In genomic region chr12:108310456-108311027, GRCm38 (mm10) we compare ENCODE assay signal across 35 mouse cellular contexts. TPM values are rescaled to one million over a fixed set of nuclear protein-coding genes. Genes with fewer than 3 reads are reported as not detected.
A peak's percentile ranks its signal among the peaks of the same experiment; 100 is the strongest.
DNase-seq lines count a peak whose midpoint lies in the region; ATAC-seq and TF ChIP-seq lines count a peak whose summit lies in the region.
"Had no signal": no experiment of that assay in that cellular context is flagged by ENCODE, and none has a peak within 500 bp of the region (broad histone marks: within the 10 kb centered on the region; RNA-seq: fewer than 3 reads in every experiment).

No protein-coding gene starts in this region.

- ATAC-seq in midbrain, embryonic 12.5 days (ENCODE audit: low FRiP score, low read depth): no peak
- no peak for ATAC-seq in midbrain, embryonic 16.5 days
- ATAC-seq: inflammation-experienced regulatory T-cells, adult 6 months had no signal

- no peaks in the 10 kb centered on the region for H3K36me3 ChIP-seq in midbrain, embryonic 12.5 days
- H3K36me3 ChIP-seq in midbrain, embryonic 16.5 days (ENCODE audit: control insufficient read depth, insufficient read depth, low read length): no peaks in the 10 kb centered on the region
- H3K36me3 ChIP-seq: embryonic facial prominence, embryonic 12.5 days; G1E; heart, embryonic 12.5 days had no signal

- 78% methylated on average over 7 of the region's 7 CpGs for WGBS in midbrain, embryonic 12.5 days
- 70% methylated on average over 7 of the region's 7 CpGs for WGBS in midbrain, embryonic 16.5 days

- H3K4me1 ChIP-seq in midbrain, embryonic 12.5 days: peaks cover 29% of the 10 kb centered on the region
- H3K4me1 ChIP-seq in midbrain, embryonic 16.5 days (ENCODE audit: control insufficient read depth, insufficient read depth, low read length): peaks cover 4% of the 10 kb centered on the region; the same call in 1 of the 2 replicates

- no peaks in the 10 kb centered on the region for H3K9me3 ChIP-seq in midbrain, embryonic 12.5 days
- H3K9me3 ChIP-seq in midbrain, embryonic 16.5 days (replicated peaks; ENCODE audit: control insufficient read depth, low read length, poor library complexity, severe bottlenecking): no peaks in the 10 kb centered on the region
- H3K9me3 ChIP-seq: embryonic facial prominence, embryonic 12.5 days; forebrain, embryonic 12.5 days; heart, embryonic 12.5 days had no signal

- H3K4me2 ChIP-seq in midbrain, embryonic 12.5 days (replicated peaks): no peak overlapping the region
- H3K4me2 ChIP-seq in midbrain, embryonic 16.5 days (ENCODE audit: low read length): no peak overlapping the region
- H3K4me2 ChIP-seq: embryonic facial prominence, embryonic 12.5 days; forebrain, embryonic 12.5 days; heart, embryonic 12.5 days; hindbrain, embryonic 14.5 days; midbrain, embryonic 11.5 days had no signal

- no peak for TF ChIP-seq CTCF in gastrocnemius, adult 2 months (IDR thresholded peaks at IDR 0.05)

- DNase-seq in gastrocnemius, adult 2 months: no peak
- no peak for DNase-seq in gastrocnemius, postnatal 36 days
- DNase-seq in brain, adult 2 months (ENCODE audit: low read depth, low spot score): peak; percentile 52
- DNase-seq in adrenal gland, postnatal 25 days: no peak
- DNase-seq in urinary bladder, postnatal 36 days (ENCODE audit: low spot score in 2 of 2): no peak
- DNase-seq: adrenal gland, postnatal 36 days; B cell, adult 2 months; cerebellum, adult 8-10 months; cerebellum, postnatal 25 days; gastrocnemius, postnatal 14 days; heart, adult 18-20 months; heart, postnatal 4 days; kidney, adult 11 months; kidney, postnatal 14 days; liver; lung, adult 2 months; right cerebral cortex, adult 18-20 months; right cerebral cortex, postnatal 4 days; thymus, adult 18-20 months; thymus, postnatal 36 days had no signal

- H3K27ac ChIP-seq in gastrocnemius, adult 2 months: peak overlapping the region; percentile 72; the same call in 1 of the 2 replicates
- 0 out of 2 replicates have a peak overlapping the region, but pooled peaks have one; percentile 15 for H3K27ac ChIP-seq in midbrain, embryonic 12.5 days (replicated peaks)
- H3K27ac ChIP-seq in midbrain, embryonic 16.5 days (ENCODE audit: low read length): no peak overlapping the region
- H3K27ac ChIP-seq: embryonic facial prominence, embryonic 12.5 days; forebrain, embryonic 12.5 days; hindbrain, embryonic 14.5 days; liver, embryonic 14.5 days; stomach, postnatal 0 days had no signal

- no peak overlapping the region for H3K9ac ChIP-seq in midbrain, embryonic 12.5 days (replicated peaks)
- H3K9ac ChIP-seq in midbrain, embryonic 16.5 days (ENCODE audit: low read depth, low read length): no peak overlapping the region
- H3K9ac ChIP-seq: embryonic facial prominence, embryonic 12.5 days; forebrain, embryonic 12.5 days; heart, embryonic 12.5 days; hindbrain, embryonic 14.5 days; liver, embryonic 14.5 days had no signal

- intact Hi-C loops in gastrocnemius, adult 2 months (cut with DNase I): no loop called here
- intact Hi-C loops in gastrocnemius, postnatal 36 days (cut with DNase I): no loop called here

- H3K4me3 ChIP-seq in gastrocnemius, adult 2 months: no peak overlapping the region
- H3K4me3 ChIP-seq in midbrain, embryonic 12.5 days: no peak overlapping the region
- no peak overlapping the region for H3K4me3 ChIP-seq in midbrain, embryonic 16.5 days (ENCODE audit: low read depth, low read length)
- H3K4me3 ChIP-seq: embryonic facial prominence, embryonic 12.5 days; erythroblast, embryonic 14.5 days; forebrain, embryonic 12.5 days; heart, embryonic 12.5 days had no signal

- peaks cover 14% of the 10 kb centered on the region for H3K27me3 ChIP-seq in midbrain, embryonic 12.5 days
- H3K27me3 ChIP-seq in midbrain, embryonic 16.5 days (ENCODE audit: control insufficient read depth, insufficient read depth, low read depth, low read length): no peaks in the 10 kb centered on the region

RNA-seq across cellular contexts. Expression of gene Hhipl1, which starts 4.5 kb away (rescaled TPM):
- 1 to 10 TPM in 1 of 2 experiments, under 1 TPM in 1; 0.66 to 1.1 TPM for total RNA-seq in gastrocnemius, adult 2 months (2021)
- 1 to 10 TPM in 1 of 2 experiments, under 1 TPM in 1; 0.74 to 1.3 TPM for total RNA-seq in gastrocnemius, postnatal 36 days (2021)
- 5.0 and 6.2 TPM in 2 replicates for polyA plus RNA-seq in midbrain, embryonic 12.5 days (2016; fragmentation: Nextera tagmentation; extraction: Ambion mirVana)
- 2.7 and 2.9 TPM in 2 replicates for polyA plus RNA-seq in midbrain, embryonic 16.5 days (2015; fragmentation: Nextera tagmentation; extraction: Ambion mirVana)
- total RNA-seq in adrenal gland, postnatal 25 days (2021): 0.48 and 0.67 TPM in 2 replicates
- total RNA-seq: megakaryocyte progenitor cell, adult 5-6 weeks; monocyte, adult 5-6 weeks; neutrophil, adult 5-6 weeks had no signal
- polyA plus RNA-seq: erythroblast, embryonic 14.5 days; G1E; inflammation-experienced regulatory T-cells, adult 6 months had no signal

RNA-seq across cellular contexts. Expression of gene Cyp46a1, which starts 23.6 kb away (rescaled TPM):
- total RNA-seq in gastrocnemius, adult 2 months (2021): under 1 TPM; 0.10 to 0.25 TPM
- total RNA-seq in gastrocnemius, postnatal 36 days (2021): under 1 TPM in 1 of 2 experiments, not detected in 1; 0.26 TPM
- 21.8 and 24.1 TPM in 2 replicates for polyA plus RNA-seq in midbrain, embryonic 12.5 days (2016; fragmentation: Nextera tagmentation; extraction: Ambion mirVana)
- 28.1 and 36.2 TPM in 2 replicates for polyA plus RNA-seq in midbrain, embryonic 16.5 days (2015; fragmentation: Nextera tagmentation; extraction: Ambion mirVana)
- 2.0 and 3.1 TPM in 2 replicates for total RNA-seq in adrenal gland, postnatal 25 days (2021)
- total RNA-seq: monocyte, adult 5-6 weeks; neutrophil, adult 5-6 weeks had no signal
- polyA plus RNA-seq: erythroblast, embryonic 14.5 days; G1E; inflammation-experienced regulatory T-cells, adult 6 months had no signal

RNA-seq across cellular contexts. Expression of gene Ccdc85c, which starts 35.3 kb away (rescaled TPM):
- total RNA-seq in gastrocnemius, adult 2 months (2021): 10 to 100 TPM; 30.1 to 33.4 TPM
- total RNA-seq in gastrocnemius, postnatal 36 days (2021): 10 to 100 TPM; 24.0 to 26.5 TPM
- 17.0 and 21.6 TPM in 2 replicates for polyA plus RNA-seq in midbrain, embryonic 12.5 days (2016; fragmentation: Nextera tagmentation; extraction: Ambion mirVana)
- polyA plus RNA-seq in midbrain, embryonic 16.5 days (2015; fragmentation: Nextera tagmentation; extraction: Ambion mirVana): 13.2 and 13.5 TPM in 2 replicates
- 19.4 and 19.9 TPM in 2 replicates for total RNA-seq in adrenal gland, postnatal 25 days (2021)
- total RNA-seq: monocyte, adult 5-6 weeks had no signal
- polyA plus RNA-seq: G1E had no signal
